Mouse (Mus musculus): ENCODE measurements around the gene Dydc1. TPM values are rescaled to one million over a fixed set of nuclear protein-coding genes. Genes with fewer than 3 reads are reported as not detected.

The Dydc1 gene
- total RNA-seq, 2 experiments from 2014 or later, result not detected

GRCm38 (mm10) chr14:41100712-41101111, 28.0 kb downstream of the Dydc1 start:
- DNase-seq, result no peak

DNA sequence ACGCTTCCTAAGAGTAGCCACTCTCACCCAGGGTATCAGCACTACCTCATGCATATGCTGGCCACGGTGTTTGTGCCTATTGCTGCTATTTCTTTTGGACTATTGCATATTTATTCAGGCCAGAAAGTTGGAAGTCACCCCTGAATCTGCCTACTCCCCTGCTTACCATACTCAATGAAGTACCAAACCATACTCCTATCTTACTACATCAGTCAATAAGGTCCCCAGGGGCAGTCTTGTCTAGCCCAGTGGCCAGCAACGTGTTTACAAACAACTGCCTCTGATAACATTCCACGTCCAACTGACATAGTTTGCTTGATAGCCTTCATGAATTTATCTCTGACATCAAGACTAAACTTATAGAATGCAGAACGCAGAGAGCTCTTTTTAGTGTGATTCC, 28.5 kb downstream of the Dydc1 start:
- no peak for DNase-seq

DNA sequence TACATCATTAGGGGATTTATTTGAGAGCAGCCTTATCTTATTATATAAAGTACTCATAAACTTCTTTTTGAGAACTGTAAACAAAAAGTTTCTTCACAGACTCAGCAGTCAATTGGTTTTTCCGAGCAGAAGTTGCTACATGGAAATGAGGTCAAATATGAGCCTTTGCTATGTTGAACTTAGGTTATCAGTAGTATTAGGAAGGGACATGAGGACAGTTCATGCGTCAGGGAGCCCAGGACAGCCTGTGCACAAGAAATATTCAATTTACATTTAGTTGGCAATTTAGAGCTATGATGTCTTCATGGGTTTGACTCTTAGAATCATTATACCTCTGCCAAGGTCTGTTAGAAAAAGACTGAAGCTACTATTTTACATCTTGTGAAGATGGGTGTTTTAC, 29.6 kb downstream of the Dydc1 start:
- DNase-seq, result no peak

DNA sequence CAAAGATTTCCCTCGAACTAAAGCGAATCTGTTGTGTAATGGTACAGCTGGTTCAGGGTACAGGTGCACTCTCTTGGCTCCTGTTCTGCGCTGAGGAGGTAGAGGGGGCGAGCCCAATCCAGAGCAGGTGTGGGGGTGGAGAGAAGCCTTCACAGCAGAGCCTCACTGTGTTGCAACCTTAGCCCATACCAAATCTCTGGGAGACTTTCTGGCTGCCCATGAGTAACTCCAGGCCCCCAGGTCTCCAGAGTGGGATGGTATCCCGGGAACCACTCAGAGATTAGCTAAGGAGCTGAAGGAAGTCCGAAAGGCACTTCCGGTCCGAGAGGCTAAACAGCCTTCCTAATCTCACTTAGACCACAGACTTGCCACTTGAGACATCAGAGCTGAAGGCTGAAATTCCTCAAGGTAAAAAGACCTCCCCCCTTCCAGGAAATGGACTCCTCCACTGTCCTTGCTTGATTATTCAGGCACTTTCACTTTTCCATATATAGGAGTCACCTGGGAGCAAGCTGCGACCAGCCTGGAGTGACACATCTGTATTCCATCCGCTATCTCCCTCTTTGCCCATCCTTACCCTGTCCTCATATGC, 32.2 kb downstream of the Dydc1 start, which contains the start of gene Mat1a:
Gene Mat1a, plus strand, starts transcription at position 183 of the 592 bp plus-strand sequence.
- peak; percentile 4 for DNase-seq

GRCm38 (mm10) chr14:41111031-41111668, 38.4 kb downstream of the Dydc1 start:
- DNase-seq, result no peak

GRCm38 (mm10) chr14:41112944-41113343, 40.2 kb downstream of the Dydc1 start:
- DNase-seq, result no peak

GRCm38 (mm10) chr14:41116271-41116670, 43.6 kb downstream of the Dydc1 start:
- DNase-seq, result no peak

GRCm38 (mm10) chr14:41124683-41125082, 52.0 kb downstream of the Dydc1 start:
- DNase-seq, result no peak

DNA sequence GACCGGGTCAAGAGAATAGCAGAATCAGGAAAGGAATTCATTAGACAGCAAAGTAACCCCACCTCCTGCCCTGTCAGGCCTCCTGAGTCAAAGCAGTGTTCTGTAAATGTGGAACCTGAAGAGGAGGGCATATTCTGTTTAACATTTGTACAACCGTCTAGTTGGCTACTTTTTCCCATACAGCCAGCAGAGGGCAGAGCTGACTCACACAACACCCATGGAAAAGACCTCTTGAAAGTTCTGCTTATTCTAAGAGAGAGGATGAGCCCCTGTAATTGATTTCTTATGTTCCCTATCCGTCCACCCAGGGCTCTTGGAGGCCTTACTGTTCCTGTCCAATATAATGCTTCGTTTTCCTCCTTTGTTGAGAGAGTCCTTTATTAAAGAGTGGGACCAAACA, 55.3 kb downstream of the Dydc1 start:
- DNase-seq, result peak; percentile 40

DNA sequence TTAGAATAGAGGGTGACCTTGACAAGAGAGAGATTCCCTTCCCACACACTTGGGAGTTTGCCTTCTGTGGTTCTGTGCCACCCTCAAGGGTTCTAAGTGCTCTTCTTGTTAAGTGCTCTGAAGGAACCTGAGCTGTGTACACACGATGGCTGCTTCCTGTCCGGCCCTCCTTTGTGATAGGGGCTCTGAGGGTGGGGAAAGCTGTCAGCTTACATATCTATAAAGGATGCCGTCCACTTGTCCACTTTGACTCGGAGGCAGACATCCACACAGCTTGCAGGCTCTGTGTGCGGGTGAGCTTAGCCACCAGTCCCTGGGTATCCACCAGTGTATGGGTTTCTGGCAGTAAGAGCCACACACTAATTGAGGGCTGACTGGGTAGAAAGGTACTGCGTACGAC, 58.8 kb downstream of the Dydc1 start, which contains the start of gene Sftpa1:
Gene Sftpa1, plus strand, starts transcription at position 243 of the 400 bp plus-strand sequence.
- DNase-seq, result no peak

DNA sequence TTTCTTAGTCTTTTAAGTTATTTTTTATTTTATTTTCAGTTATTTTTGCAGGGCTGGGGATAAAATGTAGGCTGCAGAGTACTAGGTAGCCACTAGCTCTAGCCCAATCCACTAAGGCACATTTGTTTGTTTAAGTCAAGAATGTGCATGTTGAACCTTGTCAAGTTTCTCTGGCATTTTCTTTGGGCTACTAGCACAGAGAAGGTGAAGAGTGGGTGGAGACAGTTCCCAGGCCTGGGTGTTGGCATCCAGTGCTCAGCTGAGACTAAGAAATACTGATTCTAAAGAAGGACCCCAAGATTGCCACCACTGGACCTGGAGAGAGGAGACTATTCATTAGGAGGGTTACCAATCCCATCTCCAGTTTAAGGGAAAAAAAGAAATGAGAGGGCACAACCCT, 64.3 kb downstream of the Dydc1 start:
- DNase-seq, result no peak

GRCm38 (mm10) chr14:41140686-41141085, 68.0 kb downstream of the Dydc1 start:
- DNase-seq, result no peak

Other genes starting within 250 kb of the Dydc1 start
- gene Sh2d4b, start 179.6 kb upstream of the Dydc1 start, total RNA-seq (2021), result 1 to 10 TPM; 1.5 to 1.7 TPM
- 10 to 100 TPM; 50.0 to 53.8 TPM for gene Tspan14, start 106.1 kb upstream of the Dydc1 start, total RNA-seq (2021)
- 100 to 1,000 TPM; 230 to 232 TPM for gene Fam213a, start 59.1 kb upstream of the Dydc1 start, total RNA-seq (2021)
- gene Dydc2, start 3.7 kb upstream of the Dydc1 start, total RNA-seq (2021), result not detected
- gene Mat1a, start 32.1 kb downstream of the Dydc1 start, total RNA-seq (2021), result 100 to 1,000 TPM; 113 to 329 TPM
- gene Sftpa1, start 58.9 kb downstream of the Dydc1 start, total RNA-seq (2021), result under 1 TPM; 0.42 to 0.55 TPM
- gene Mbl1, start 78.5 kb downstream of the Dydc1 start, total RNA-seq (2021), result 10 to 100 TPM; 13.2 to 31.6 TPM
- not detected for gene Sftpd, start 112.2 kb downstream of the Dydc1 start, total RNA-seq (2021)
- under 1 TPM in 1 of 2 experiments, not detected in 1; 0.30 TPM for gene Gm2832, start 205.9 kb downstream of the Dydc1 start, total RNA-seq (2021)